Mouse (Mus musculus): ENCODE results near the gene Wfdc12.
"Not testable (repeated sequence)": the region's sequence is repeated elsewhere in the genome, so short reads cannot be mapped to it uniquely, and the experiment has no call there.

Gene Wfdc12

GRCm38 (mm10) chr2:164190576-164190975 lies at the start of gene Wfdc12:
Gene Wfdc12 (minus strand): TSS chr2:164190608.
- DNase-seq (ENCODE audit: low read depth, low spot score): no peak

GRCm38 (mm10) chr2:164238366-164238765 lies 48.0 kb upstream of the Wfdc12 start, which contains the start of gene Svs2:
Gene Svs2 (minus strand): TSS chr2:164238466.
- no peak for DNase-seq (ENCODE audit: low read depth, low spot score)

GRCm38 (mm10) chr2:164232671-164233070 lies 42.3 kb upstream of the Wfdc12 start:
- DNase-seq (ENCODE audit: low read depth, low spot score): peak; percentile 64

GRCm38 (mm10) chr2:164228361-164229070 lies 38.1 kb upstream of the Wfdc12 start:
- DNase-seq (ENCODE audit: low read depth, low spot score): peak; percentile 4

- no peak for DNase-seq (ENCODE audit: low read depth, low spot score)
Observed at GRCm38 (mm10) chr2:164221522-164221921, 31.1 kb upstream of the Wfdc12 start, which contains the start of gene Wfdc15b. Gene Wfdc15b (minus strand): TSS chr2:164221660.

- no peak for DNase-seq (ENCODE audit: low read depth, low spot score)
Observed at GRCm38 (mm10) chr2:164219295-164219694, 28.9 kb upstream of the Wfdc12 start.

GRCm38 (mm10) chr2:164212711-164213110 lies 22.3 kb upstream of the Wfdc12 start:
- DNase-seq (ENCODE audit: low read depth, low spot score): no peak

GRCm38 (mm10) chr2:164210892-164211291 lies 20.5 kb upstream of the Wfdc12 start:
- DNase-seq (ENCODE audit: low read depth, low spot score): no peak

GRCm38 (mm10) chr2:164206676-164207075 lies 16.3 kb upstream of the Wfdc12 start:
- no peak for DNase-seq (ENCODE audit: low read depth, low spot score)

- not testable (repeated sequence) for DNase-seq (ENCODE audit: low read depth, low spot score)
Observed at GRCm38 (mm10) chr2:164206011-164206410, 15.6 kb upstream of the Wfdc12 start.

- peak; percentile 60 for DNase-seq (ENCODE audit: low read depth, low spot score)
Observed at GRCm38 (mm10) chr2:164199626-164200327, 9.4 kb upstream of the Wfdc12 start, which contains the start of gene Wfdc15a. Gene Wfdc15a (minus strand): TSS chr2:164200130.

GRCm38 (mm10) chr2:164196700-164196990 lies 6.2 kb upstream of the Wfdc12 start:
- no peak for DNase-seq (ENCODE audit: low read depth, low spot score)

GRCm38 (mm10) chr2:164195971-164196699 lies 5.7 kb upstream of the Wfdc12 start:
- no peak for DNase-seq (ENCODE audit: low read depth, low spot score)

- no peak for DNase-seq (ENCODE audit: low read depth, low spot score)
Observed at GRCm38 (mm10) chr2:164194959-164195630, 4.7 kb upstream of the Wfdc12 start.

- DNase-seq (ENCODE audit: low read depth, low spot score): no peak
Observed at GRCm38 (mm10) chr2:164192279-164192678, 1.9 kb upstream of the Wfdc12 start.

- peak; percentile 35 for DNase-seq (ENCODE audit: low read depth, low spot score)
Observed at GRCm38 (mm10) chr2:164188722-164189121, 1.7 kb downstream of the Wfdc12 start.

GRCm38 (mm10) chr2:164184145-164184719 lies 6.2 kb downstream of the Wfdc12 start:
- DNase-seq (ENCODE audit: low read depth, low spot score): peak; percentile 53

GRCm38 (mm10) chr2:164183340-164183739 lies 7.1 kb downstream of the Wfdc12 start:
- DNase-seq (ENCODE audit: low read depth, low spot score): no peak

GRCm38 (mm10) chr2:164182692-164183255 lies 7.6 kb downstream of the Wfdc12 start, which contains the start of gene Wfdc5:
Gene Wfdc5 (minus strand): TSS chr2:164182742.
- DNase-seq (ENCODE audit: low read depth, low spot score): no peak

GRCm38 (mm10) chr2:164180770-164181169 lies 9.6 kb downstream of the Wfdc12 start:
- no peak for DNase-seq (ENCODE audit: low read depth, low spot score)

GRCm38 (mm10) chr2:164180124-164180523 lies 10.3 kb downstream of the Wfdc12 start:
- peak; percentile 62 for DNase-seq (ENCODE audit: low read depth, low spot score)

Measured in R1 (cell line).